Mouse (Mus musculus): ENCODE data around the gene Lrrc1. TPM values are rescaled to one million over a fixed set of nuclear protein-coding genes. Genes with fewer than 3 reads are reported as not detected.

Gene Lrrc1
- 13.9 and 17.2 TPM in 2 replicates for polyA plus RNA-seq (2012; rRNA removed)

DNA sequence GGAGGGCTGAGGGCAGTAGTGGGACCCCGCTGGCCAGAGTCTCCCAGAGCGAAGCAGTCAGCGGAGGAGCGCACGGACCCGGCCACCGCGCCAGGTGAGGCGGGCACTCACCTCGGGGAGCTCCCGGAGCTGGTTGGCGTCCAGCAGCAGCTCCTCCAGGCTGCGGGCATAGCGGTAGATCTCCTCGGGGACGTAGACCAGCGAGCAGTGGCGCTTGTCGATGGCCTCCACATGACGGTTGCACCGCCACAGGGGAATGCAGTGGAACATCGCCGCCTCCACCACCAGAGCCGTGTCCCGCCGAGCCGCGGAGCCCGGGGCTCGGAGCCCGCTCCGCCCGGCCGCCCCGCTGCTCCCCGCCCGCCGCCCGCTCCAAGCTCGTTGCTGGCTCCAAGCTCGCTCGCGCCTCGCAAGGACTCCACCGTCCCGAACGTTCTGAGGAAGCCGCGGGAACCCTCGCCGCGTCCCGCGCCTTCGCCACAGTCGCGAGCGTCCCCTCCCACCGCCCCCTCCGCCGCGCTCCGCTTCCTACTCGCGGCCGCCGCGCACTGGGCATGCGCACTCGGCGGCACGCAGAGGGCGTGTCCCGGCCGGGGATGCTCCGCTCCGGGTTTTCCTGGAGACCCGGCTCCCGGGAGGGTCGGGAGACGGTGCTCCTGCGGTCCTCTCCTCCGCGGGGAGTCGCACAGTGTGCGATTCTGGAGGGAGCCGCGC lies at the start of gene Lrrc1:
Gene Lrrc1, minus strand, starts transcription at position 517 of the 714 bp plus-strand sequence.

Other genes starting within 250 kb of the Lrrc1 start
- gene Mlip, start 191.9 kb downstream of the Lrrc1 start, polyA plus RNA-seq (2012; rRNA removed) = 13.7 and 15.0 TPM in 2 replicates
- 0.03 and 0.60 TPM in 2 replicates for gene Klhl31, start 91.6 kb upstream of the Lrrc1 start, polyA plus RNA-seq (2012; rRNA removed)
- gene Gclc, start 209.7 kb upstream of the Lrrc1 start, polyA plus RNA-seq (2012; rRNA removed) = 27.0 and 27.4 TPM in 2 replicates

Data from central nervous system, embryonic 18 days (tissue).